Mouse (Mus musculus): ENCODE data around the gene Tssk3. TPM values are rescaled to one million over a fixed set of nuclear protein-coding genes. Genes with fewer than 3 reads are reported as not detected.

The Tssk3 gene
- polyA plus RNA-seq, 1 experiment, result 0.19 TPM

DNA sequence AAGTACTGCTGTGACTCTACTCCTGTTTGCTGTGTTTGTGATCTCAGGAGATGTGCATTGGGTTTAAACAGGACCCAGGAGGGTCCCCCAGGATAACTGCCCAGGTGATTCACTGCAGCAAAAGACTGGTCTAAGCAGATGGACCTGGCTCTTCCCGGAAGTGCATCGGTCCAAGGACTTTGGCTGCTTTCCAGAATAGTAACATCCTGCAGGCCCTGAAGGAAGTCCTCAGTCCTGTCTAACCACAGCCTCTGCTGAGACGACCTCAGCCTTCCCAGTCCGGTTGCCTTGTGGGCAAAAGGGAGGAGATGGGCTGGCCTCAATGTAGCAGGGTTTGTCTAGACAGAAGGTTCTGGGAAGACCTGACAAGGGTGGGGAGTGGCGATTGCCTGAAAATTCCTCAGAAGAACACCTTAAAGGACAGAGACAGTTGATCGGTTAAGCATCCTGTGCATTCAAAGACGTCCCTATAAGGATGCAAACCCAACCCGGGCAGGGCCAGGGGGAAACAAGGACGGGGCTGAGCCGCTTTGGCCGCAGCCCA lies 12.2 kb upstream of the Tssk3 start:
- no peak overlapping the region for H3K27ac ChIP-seq (ENCODE audit: insufficient read depth, low read length)
- TF ChIP-seq CTCF (IDR thresholded peaks at IDR 0.05; ENCODE audit: extremely low read depth, insufficient read depth, low read length) (no peak), POLR2A (IDR thresholded peaks at IDR 0.05; ENCODE audit: extremely low read depth, insufficient read depth, low read length) (no peak)
- no peaks in the 10 kb centered on the region for H3K4me1 ChIP-seq (ENCODE audit: control insufficient read depth, insufficient read depth, low read length)
- no peak overlapping the region for H3K4me3 ChIP-seq (ENCODE audit: insufficient read depth, low read length)

DNA sequence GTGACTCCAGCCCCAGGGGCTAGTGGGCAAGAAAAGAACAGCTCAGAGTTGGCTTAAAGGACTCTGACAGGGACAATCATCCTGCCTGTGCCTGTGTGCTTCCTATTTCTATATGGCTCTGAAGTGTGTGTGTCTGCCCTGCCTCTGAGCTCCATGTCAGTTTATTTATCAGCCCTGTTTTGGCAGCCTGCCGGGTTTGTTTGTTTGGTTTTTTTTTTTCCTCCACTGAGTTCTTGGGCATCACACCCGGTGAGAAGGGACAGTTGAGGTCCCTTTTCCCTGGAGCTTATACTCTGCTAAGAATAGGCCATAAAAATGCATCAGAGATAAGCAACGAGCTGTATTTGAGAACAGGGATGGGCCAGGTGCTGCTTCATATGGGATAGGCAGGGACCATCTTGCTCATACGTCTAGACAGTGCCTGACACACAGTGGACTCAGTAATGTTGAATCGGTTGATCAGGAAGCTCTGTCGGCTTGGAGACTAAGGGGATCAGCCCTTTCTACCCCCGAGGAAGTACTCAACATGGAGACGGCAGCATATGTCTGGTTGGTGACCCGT lies 11.6 kb upstream of the Tssk3 start:
- Histone ChIP-seq H3K4me1 (ENCODE audit: control insufficient read depth, insufficient read depth, low read length) (no peaks in the 10 kb centered on the region), H3K27ac (ENCODE audit: insufficient read depth, low read length) (no peak overlapping the region), H3K4me3 (ENCODE audit: insufficient read depth, low read length) (no peak overlapping the region)
- TF ChIP-seq POLR2A (IDR thresholded peaks at IDR 0.05; ENCODE audit: extremely low read depth, insufficient read depth, low read length), result no peak
- TF ChIP-seq CTCF (IDR thresholded peaks at IDR 0.05; ENCODE audit: extremely low read depth, insufficient read depth, low read length), result no peak

DNA sequence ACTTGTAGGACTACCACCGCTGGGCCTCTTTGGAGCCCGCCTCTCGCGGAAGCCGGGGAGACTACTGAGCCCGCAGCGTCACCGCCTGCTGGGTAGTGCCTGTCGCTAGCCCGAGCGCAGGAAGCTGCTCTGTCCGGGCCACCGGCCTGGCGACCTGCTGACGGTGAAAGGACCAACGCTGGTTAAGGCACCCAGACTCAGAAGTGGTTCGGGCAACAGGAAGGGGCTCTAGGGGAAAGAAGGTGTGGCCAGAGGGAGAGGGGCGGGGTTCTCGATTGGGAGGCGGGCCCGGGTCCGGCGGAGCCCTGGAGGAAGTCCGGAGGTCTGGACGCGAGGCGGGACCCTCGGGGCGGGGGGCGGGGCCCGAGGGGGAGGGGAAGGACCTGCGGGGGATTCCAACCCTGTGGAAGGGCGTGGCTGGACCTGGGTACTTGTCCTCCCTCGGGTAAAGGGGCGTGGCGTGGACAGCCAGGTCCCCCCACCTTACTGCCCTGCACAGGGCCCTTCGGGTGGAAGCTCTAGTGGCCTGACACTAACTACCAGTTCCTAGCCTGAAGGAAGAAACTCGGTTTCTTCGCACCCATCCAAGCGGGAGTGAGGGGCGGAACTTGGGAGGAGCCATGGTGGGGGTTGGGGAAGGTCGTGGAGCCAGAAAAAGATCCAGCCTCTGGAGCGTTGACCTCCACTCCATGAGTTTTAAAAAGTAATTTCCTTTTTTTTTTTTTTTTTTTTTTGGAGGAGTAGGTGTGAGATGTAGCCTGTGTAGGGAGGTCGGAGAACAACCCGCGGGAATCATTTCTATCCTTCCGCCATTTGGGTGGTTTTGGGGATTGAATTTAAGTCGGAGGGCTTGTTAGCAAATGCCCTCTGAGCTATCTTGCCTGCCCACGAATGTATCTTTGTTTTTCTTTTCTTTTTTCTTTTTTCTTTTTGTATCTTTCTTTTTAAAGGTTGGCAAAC lies 10.1 kb upstream of the Tssk3 start:
- no peaks in the 10 kb centered on the region for H3K4me1 ChIP-seq (ENCODE audit: control insufficient read depth, insufficient read depth, low read length)
- TF ChIP-seq POLR2A (IDR thresholded peaks at IDR 0.05; ENCODE audit: extremely low read depth, insufficient read depth, low read length) (0 out of 2 replicates have a peak, but pooled peaks have one; percentile 47), CTCF (IDR thresholded peaks at IDR 0.05; ENCODE audit: extremely low read depth, insufficient read depth, low read length) (no peak)
- H3K4me3 ChIP-seq (ENCODE audit: insufficient read depth, low read length), result peak overlapping the region; percentile 62
- H3K27ac ChIP-seq (ENCODE audit: insufficient read depth, low read length), result peak overlapping the region; percentile 63

DNA sequence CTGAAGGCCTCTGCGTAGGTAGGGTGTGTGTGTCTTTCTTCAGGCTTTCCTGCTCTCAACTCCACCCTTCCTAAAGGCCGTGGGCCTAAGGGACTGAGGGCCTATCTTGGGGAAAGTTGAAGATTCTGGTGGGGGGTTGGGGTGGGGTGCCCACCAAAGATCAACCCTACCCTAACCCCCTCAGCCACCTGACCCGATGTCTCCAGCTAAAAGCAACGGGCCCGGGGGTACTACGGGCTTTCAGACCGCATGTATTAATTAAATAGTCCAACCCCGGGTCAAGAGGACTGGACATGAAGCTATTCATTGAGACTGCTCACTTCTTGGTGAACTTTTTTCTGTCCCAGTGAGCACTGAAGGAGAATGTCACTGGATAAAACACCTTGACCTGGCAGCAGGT lies 9.2 kb upstream of the Tssk3 start:
- no peak for TF ChIP-seq CTCF (IDR thresholded peaks at IDR 0.05; ENCODE audit: extremely low read depth, insufficient read depth, low read length)
- TF ChIP-seq POLR2A (IDR thresholded peaks at IDR 0.05; ENCODE audit: extremely low read depth, insufficient read depth, low read length), result no peak
- Histone ChIP-seq H3K4me3 (ENCODE audit: insufficient read depth, low read length) (no peak overlapping the region; the same call in 1 of the 2 replicates), H3K4me1 (ENCODE audit: control insufficient read depth, insufficient read depth, low read length) (no peaks in the 10 kb centered on the region), H3K27ac (ENCODE audit: insufficient read depth, low read length) (no peak overlapping the region)

DNA sequence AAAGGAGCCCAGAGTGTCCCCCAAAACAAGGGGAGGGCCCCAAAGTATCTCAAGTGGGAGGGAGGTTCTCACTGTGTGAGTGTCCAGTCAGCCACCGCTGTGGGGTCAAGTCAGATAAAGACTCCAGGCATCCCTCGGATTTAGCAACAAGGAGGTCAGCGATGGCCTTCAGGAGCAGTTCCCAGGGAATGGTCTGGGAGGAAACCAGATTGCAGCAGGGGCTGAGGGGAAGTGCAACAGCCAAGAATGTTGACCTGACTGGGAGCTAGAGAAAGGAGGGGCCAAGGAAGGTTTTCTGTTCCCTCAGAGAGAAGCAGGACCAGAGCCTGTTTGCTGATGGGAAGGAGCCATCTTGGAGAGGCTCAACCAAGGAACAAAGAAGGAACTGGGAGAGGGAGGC lies 8.1 kb upstream of the Tssk3 start:
- Histone ChIP-seq H3K27ac (ENCODE audit: insufficient read depth, low read length) (no peak overlapping the region), H3K4me1 (ENCODE audit: control insufficient read depth, insufficient read depth, low read length) (no peaks in the 10 kb centered on the region), H3K4me3 (ENCODE audit: insufficient read depth, low read length) (no peak overlapping the region)
- no peak for TF ChIP-seq CTCF (IDR thresholded peaks at IDR 0.05; ENCODE audit: extremely low read depth, insufficient read depth, low read length)
- no peak for TF ChIP-seq POLR2A (IDR thresholded peaks at IDR 0.05; ENCODE audit: extremely low read depth, insufficient read depth, low read length)

DNA sequence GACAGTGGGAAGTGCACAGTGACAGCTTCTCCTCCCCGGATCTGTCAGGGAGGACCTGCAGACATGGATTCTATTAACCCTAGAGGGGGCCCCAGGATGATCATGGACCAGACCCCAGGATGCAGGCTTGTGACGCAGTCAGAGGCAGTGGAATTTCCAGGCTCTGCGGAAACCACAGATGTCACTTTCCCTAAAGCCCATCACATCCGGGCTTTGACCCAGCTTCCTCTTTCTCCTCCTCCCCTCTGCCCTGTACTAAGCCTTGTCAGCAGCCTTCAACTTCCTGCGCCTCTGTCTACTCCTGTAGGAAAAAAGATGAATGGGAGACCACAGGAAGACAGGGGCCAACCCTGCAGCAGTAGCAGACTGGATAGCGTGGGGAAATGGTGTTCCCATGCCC lies 5.8 kb upstream of the Tssk3 start:
- no peak overlapping the region for H3K27ac ChIP-seq (ENCODE audit: insufficient read depth, low read length)
- no peaks in the 10 kb centered on the region for H3K4me1 ChIP-seq (ENCODE audit: control insufficient read depth, insufficient read depth, low read length)
- H3K4me3 ChIP-seq (ENCODE audit: insufficient read depth, low read length), result no peak overlapping the region
- TF ChIP-seq POLR2A (IDR thresholded peaks at IDR 0.05; ENCODE audit: extremely low read depth, insufficient read depth, low read length) (no peak), CTCF (IDR thresholded peaks at IDR 0.05; ENCODE audit: extremely low read depth, insufficient read depth, low read length) (no peak)

DNA sequence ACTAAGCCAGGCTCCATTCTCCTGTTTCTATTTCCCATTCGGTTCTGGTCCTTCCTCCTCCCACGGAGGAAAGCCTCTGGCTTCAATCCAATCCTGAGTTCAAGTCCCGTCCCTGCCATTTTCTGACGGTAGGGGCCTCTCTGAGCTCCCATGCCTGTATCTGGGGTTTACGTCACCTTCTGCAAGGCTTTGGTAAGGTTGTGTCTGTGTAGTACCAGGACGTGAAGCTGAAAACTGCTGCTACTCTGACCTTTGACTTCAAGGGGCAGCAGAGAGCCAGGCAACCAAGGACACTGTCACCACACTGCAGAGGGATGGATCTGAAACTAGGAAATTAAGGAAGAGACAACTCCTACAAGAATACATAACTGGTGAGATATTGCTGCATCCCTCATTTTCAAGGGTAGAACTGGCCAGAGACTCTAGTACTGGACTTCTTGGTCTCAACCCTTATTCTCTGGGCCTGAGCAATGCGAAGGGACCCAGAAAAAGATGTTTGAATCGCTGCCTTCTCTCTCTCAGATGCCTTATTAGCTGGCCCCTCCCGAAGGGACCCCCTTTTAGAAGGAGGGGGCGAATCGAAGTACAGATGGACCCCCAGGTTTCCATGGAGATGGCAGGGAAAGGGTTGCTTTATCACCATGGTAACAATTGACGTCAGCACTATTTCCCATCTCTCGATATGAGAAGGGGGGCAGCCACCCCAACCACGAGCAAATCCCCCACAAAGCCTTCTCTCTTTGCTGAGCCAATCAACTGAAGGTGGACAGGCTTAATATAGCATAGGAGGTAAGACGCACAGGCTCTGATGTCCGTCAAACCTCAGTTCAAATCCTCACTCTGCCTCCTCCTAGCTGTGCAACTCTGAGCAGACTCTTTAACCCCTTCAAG lies 5.1 kb upstream of the Tssk3 start:
- Histone ChIP-seq H3K27ac (ENCODE audit: insufficient read depth, low read length) (peak overlapping the region; percentile 13; the same call in 1 of the 2 replicates), H3K4me1 (ENCODE audit: control insufficient read depth, insufficient read depth, low read length) (no peaks in the 10 kb centered on the region), H3K4me3 (ENCODE audit: insufficient read depth, low read length) (no peak overlapping the region)
- TF ChIP-seq POLR2A (IDR thresholded peaks at IDR 0.05; ENCODE audit: extremely low read depth, insufficient read depth, low read length) (peak; percentile 35; the same call in 1 of the 2 replicates), CTCF (IDR thresholded peaks at IDR 0.05; ENCODE audit: extremely low read depth, insufficient read depth, low read length) (no peak)

DNA sequence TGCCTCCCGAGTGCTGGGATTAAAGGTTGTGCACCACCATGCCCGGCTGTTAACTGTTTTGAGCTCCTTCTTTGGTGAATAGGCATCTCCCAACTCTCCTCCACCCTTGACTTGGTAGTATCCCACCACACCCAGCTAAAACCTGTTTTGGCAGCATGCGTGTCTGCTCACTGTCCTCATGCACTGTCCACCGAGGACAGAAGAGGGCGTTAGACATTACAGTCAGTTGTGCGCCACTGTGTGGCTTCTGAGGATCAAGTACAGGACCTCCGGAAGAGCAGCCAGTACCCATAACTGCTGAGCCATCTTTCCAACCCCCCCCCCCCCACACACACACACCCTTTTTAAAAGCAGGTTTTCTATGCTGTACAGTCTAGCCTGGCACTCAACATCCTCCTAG lies 3.9 kb upstream of the Tssk3 start:
- Histone ChIP-seq H3K27ac (ENCODE audit: insufficient read depth, low read length) (no peak overlapping the region), H3K4me1 (ENCODE audit: control insufficient read depth, insufficient read depth, low read length) (no peaks in the 10 kb centered on the region), H3K4me3 (ENCODE audit: insufficient read depth, low read length) (no peak overlapping the region)
- TF ChIP-seq CTCF (IDR thresholded peaks at IDR 0.05; ENCODE audit: extremely low read depth, insufficient read depth, low read length), result 0 out of 2 replicates have a peak, but pooled peaks have one; percentile 4
- TF ChIP-seq POLR2A (IDR thresholded peaks at IDR 0.05; ENCODE audit: extremely low read depth, insufficient read depth, low read length), result no peak

DNA sequence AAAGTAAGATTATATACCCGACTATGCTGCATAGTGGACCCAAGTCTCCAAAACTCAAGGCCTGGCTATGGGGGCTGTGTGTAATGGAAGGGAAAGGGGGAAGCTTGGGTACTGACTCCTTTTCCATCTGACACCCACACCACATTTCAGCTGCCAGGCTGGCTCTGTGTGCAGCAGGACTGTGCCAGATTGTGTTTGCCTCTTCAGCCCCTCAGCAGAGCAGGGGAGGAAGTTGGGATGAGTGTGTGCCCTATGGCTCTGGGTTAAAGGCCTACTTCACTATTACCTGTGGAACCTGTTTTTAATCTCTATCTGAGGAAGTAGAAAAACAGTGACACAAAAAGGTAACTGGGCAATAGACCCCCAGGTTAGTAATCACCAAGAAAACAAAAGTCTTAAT lies 9.7 kb downstream of the Tssk3 start:
- peaks cover 1% of the 10 kb centered on the region; the same call in 1 of the 2 replicates for H3K4me1 ChIP-seq (ENCODE audit: control insufficient read depth, insufficient read depth, low read length)
- no peak for TF ChIP-seq POLR2A (IDR thresholded peaks at IDR 0.05; ENCODE audit: extremely low read depth, insufficient read depth, low read length)
- no peak for TF ChIP-seq CTCF (IDR thresholded peaks at IDR 0.05; ENCODE audit: extremely low read depth, insufficient read depth, low read length)
- no peak overlapping the region for H3K4me3 ChIP-seq (ENCODE audit: insufficient read depth, low read length)
- H3K27ac ChIP-seq (ENCODE audit: insufficient read depth, low read length), result no peak overlapping the region

Measured in cortical plate, adult 2 months (tissue).